Comparison of ENCODE assay signal across 32 mouse cellular contexts in genomic region chr10:59127637-59128036, GRCm38 (mm10).
DNase-seq lines count a peak whose midpoint lies in the region; ATAC-seq lines count a peak whose summit lies in the region.
"Had no signal": no experiment of that assay in that cellular context is flagged by ENCODE, and none has a peak within 500 bp of the region (broad histone marks: within the 10 kb centered on the region; RNA-seq: fewer than 3 reads in every experiment).

No protein-coding gene starts in this region.

- no peaks in the 10 kb centered on the region for H3K4me1 ChIP-seq in forebrain, embryonic 14.5 days (ENCODE audit: control insufficient read depth, insufficient read depth, low read length)
- H3K4me1 ChIP-seq in forebrain, embryonic 11.5 days (replicated peaks; ENCODE audit: control insufficient read depth, insufficient read depth, low read length): no peaks in the 10 kb centered on the region
- no peaks in the 10 kb centered on the region for H3K4me1 ChIP-seq in hindbrain, embryonic 12.5 days
- H3K4me1 ChIP-seq: hindbrain, embryonic 13.5 days; liver, embryonic 15.5 days had no signal

- DNase-seq in forebrain, embryonic 14.5 days (ENCODE audit: low spot score): peak; percentile 30
- DNase-seq in forebrain, embryonic 11.5 days (ENCODE audit: low spot score): no peak
- peak; percentile 57 to 71 for DNase-seq in frontal cortex, adult 2 months (ENCODE audit: extremely low spot score in 1 of 2, low spot score in 1 of 2)
- DNase-seq in frontal cortex, postnatal 10 days (ENCODE audit: low spot score in 2 of 2): no peak
- peak; percentile 35 to 38 for DNase-seq in left cerebral cortex, adult 18-20 months (ENCODE audit: low spot score in 2 of 2)
- no peak for DNase-seq in left cerebral cortex, postnatal 4 days
- DNase-seq in left cerebral cortex, postnatal 25 days (ENCODE audit: low spot score in 2 of 2): peak; percentile 30 to 87
- DNase-seq: adrenal gland, adult 2 months; adrenal gland, postnatal 36 days; cerebellum, adult 9-10 months; cerebellum, postnatal 36 days; gastrocnemius, postnatal 25 days; heart, adult 11 months; kidney, adult 9 months; kidney, postnatal 10 days; lung, postnatal 36 days; right cerebral cortex, postnatal 4 days; thymus, adult 2 months; thymus, postnatal 4 days had no signal

- peak; percentile 50; the same call in 1 of the 2 replicates for ATAC-seq in forebrain, embryonic 14.5 days
- ATAC-seq in forebrain, embryonic 11.5 days (replicated peaks; ENCODE audit: low FRiP score): no peak
- ATAC-seq in hindbrain, embryonic 12.5 days (ENCODE audit: low FRiP score): no peak
- ATAC-seq: activated CD4-positive, CD25-positive, alpha-beta regulatory T cell, adult 4 months; intestine, embryonic 16.5 days; midbrain, embryonic 16.5 days had no signal

- no peak overlapping the region for H3K4me2 ChIP-seq in forebrain, embryonic 14.5 days (ENCODE audit: low read length)
- H3K4me2 ChIP-seq in forebrain, embryonic 11.5 days (ENCODE audit: low read depth, low read length, severe bottlenecking): no peak overlapping the region
- H3K4me2 ChIP-seq in hindbrain, embryonic 12.5 days (replicated peaks): no peak overlapping the region
- H3K4me2 ChIP-seq: heart, embryonic 15.5 days; hindbrain, embryonic 13.5 days; limb, embryonic 12.5 days; liver, embryonic 15.5 days; lung, embryonic 15.5 days; midbrain, embryonic 11.5 days had no signal

- intact Hi-C loops in left cerebral cortex, postnatal 4 days (cut with DNase I): no loop called here
- intact Hi-C loops in left cerebral cortex, postnatal 25 days (cut with DNase I): loop anchor here (1.0 kb wide), 1 partner anchor 12 kb away; no protein-coding TSS in a partner anchor

- H3K36me3 ChIP-seq in forebrain, embryonic 14.5 days (ENCODE audit: control insufficient read depth, insufficient read depth, low read length): no peaks in the 10 kb centered on the region
- no peaks in the 10 kb centered on the region for H3K36me3 ChIP-seq in forebrain, embryonic 11.5 days (ENCODE audit: control insufficient read depth, insufficient read depth, low read length)
- H3K36me3 ChIP-seq in hindbrain, embryonic 12.5 days: no peaks in the 10 kb centered on the region
- H3K36me3 ChIP-seq: heart, embryonic 10.5 days; heart, embryonic 15.5 days; hindbrain, embryonic 13.5 days; limb, embryonic 12.5 days; liver, embryonic 15.5 days; lung, embryonic 15.5 days had no signal

- no peaks in the 10 kb centered on the region for H3K27me3 ChIP-seq in forebrain, embryonic 14.5 days (replicated peaks; ENCODE audit: control insufficient read depth, insufficient read depth, low read length)
- H3K27me3 ChIP-seq in forebrain, embryonic 11.5 days (ENCODE audit: control insufficient read depth, insufficient read depth, low read length): no peaks in the 10 kb centered on the region
- H3K27me3 ChIP-seq in hindbrain, embryonic 12.5 days: no peaks in the 10 kb centered on the region
- H3K27me3 ChIP-seq: CH12.LX; heart, embryonic 15.5 days; hindbrain, embryonic 13.5 days; limb, embryonic 12.5 days; liver, embryonic 15.5 days; lung, embryonic 15.5 days had no signal

- no peaks in the 10 kb centered on the region for H3K9me3 ChIP-seq in forebrain, embryonic 14.5 days (replicated peaks; ENCODE audit: control insufficient read depth, low read length)
- H3K9me3 ChIP-seq in forebrain, embryonic 11.5 days (ENCODE audit: control insufficient read depth, low read length): no peaks in the 10 kb centered on the region
- H3K9me3 ChIP-seq in hindbrain, embryonic 12.5 days (replicated peaks): no peaks in the 10 kb centered on the region
- H3K9me3 ChIP-seq: heart, embryonic 10.5 days; heart, embryonic 15.5 days; hindbrain, embryonic 13.5 days; limb, embryonic 12.5 days; liver, embryonic 15.5 days; lung, embryonic 15.5 days had no signal

- H3K27ac ChIP-seq in forebrain, embryonic 14.5 days (ENCODE audit: low read depth, low read length): no peak overlapping the region
- no peak overlapping the region for H3K27ac ChIP-seq in forebrain, embryonic 11.5 days (ENCODE audit: low read depth, low read length)
- no peak overlapping the region for H3K27ac ChIP-seq in hindbrain, embryonic 12.5 days
- H3K27ac ChIP-seq: heart, embryonic 10.5 days; heart, embryonic 15.5 days; hindbrain, embryonic 13.5 days; limb, embryonic 12.5 days; liver, embryonic 15.5 days; lung, embryonic 15.5 days; stomach, postnatal 0 days had no signal

- H3K4me3 ChIP-seq in forebrain, embryonic 14.5 days (ENCODE audit: low read depth, low read length): no peak overlapping the region
- no peak overlapping the region for H3K4me3 ChIP-seq in forebrain, embryonic 11.5 days (ENCODE audit: low read depth, low read length)
- H3K4me3 ChIP-seq in hindbrain, embryonic 12.5 days: no peak overlapping the region
- H3K4me3 ChIP-seq: heart, embryonic 10.5 days; heart, embryonic 15.5 days; hindbrain, embryonic 13.5 days; limb, embryonic 12.5 days; liver, embryonic 15.5 days; lung, embryonic 15.5 days had no signal

- 77% methylated on average over 6 of the region's 6 CpGs for WGBS in forebrain, embryonic 14.5 days
- WGBS in forebrain, embryonic 11.5 days: 88% methylated on average over 6 of the region's 6 CpGs
- WGBS in hindbrain, embryonic 12.5 days: 80% methylated on average over 6 of the region's 6 CpGs

- H3K9ac ChIP-seq in forebrain, embryonic 14.5 days (ENCODE audit: low read length): no peak overlapping the region
- H3K9ac ChIP-seq in forebrain, embryonic 11.5 days (ENCODE audit: low read length): no peak overlapping the region
- no peak overlapping the region for H3K9ac ChIP-seq in hindbrain, embryonic 12.5 days
- H3K9ac ChIP-seq: heart, embryonic 15.5 days; hindbrain, embryonic 13.5 days; limb, embryonic 12.5 days; liver, embryonic 15.5 days; lung, embryonic 15.5 days had no signal

Comparison
In these comparisons a context has a peak if more than half of its experiments do, and no peak if none do; other contexts are left out.
1. DNase-seq: peak in forebrain, embryonic 14.5 days (single experiment), frontal cortex, adult 2 months (2 of 2), left cerebral cortex, adult 18-20 months (2 of 2) and left cerebral cortex, postnatal 25 days (2 of 2); none in forebrain, embryonic 11.5 days (single experiment), frontal cortex, postnatal 10 days (0 of 2) and left cerebral cortex, postnatal 4 days (single experiment).